Mouse (Mus musculus) heart, postnatal 0 days (tissue): ENCODE measurements around the gene Filip1l. TPM values are rescaled to one million over a fixed set of nuclear protein-coding genes. Genes with fewer than 3 reads are reported as not detected.
A peak's percentile ranks its signal among the peaks of the same experiment; 100 is the strongest.

Source experiments
- ATAC-seq: fragments of 200-750 bp; cut with Nextera tagmentation; 2 replicates; pipeline ENCODE4 v1.8.0; 2017; ENCODE audit warnings: low read depth, moderate number of reproducible peaks, moderate library complexity; ENCODE audit not compliant: insufficient read depth
- DNase-seq: peaks from one replicate; pipeline ENCODE4 v3.0.0-alpha.2; 2016; ENCODE audit warnings: low spot score
- H3K27ac ChIP-seq: fragments of 300-500 bp; sonication (generic); 2 replicates; pipeline ENCODE4 v1.5.1; 2014; ENCODE audit warnings: low read depth, mild to moderate bottlenecking
- H3K27me3 ChIP-seq: fragments of 300-500 bp; sonication (generic); 2 replicates; pipeline ENCODE4 v1.6.1; 2014; ENCODE audit warnings: low read length, mixed read lengths; ENCODE audit not compliant: control insufficient read depth, insufficient read depth
- H3K36me3 ChIP-seq: fragments of 300-500 bp; sonication (generic); replicated peaks from 2 replicates; pipeline ENCODE4 v1.6.1; 2014; ENCODE audit warnings: low read length, mixed read lengths; ENCODE audit not compliant: control insufficient read depth, insufficient read depth
- H3K4me1 ChIP-seq: fragments of 300-500 bp; sonication (generic); 2 replicates; pipeline ENCODE4 v1.6.1; 2014; ENCODE audit warnings: antibody characterized with exemption; ENCODE audit not compliant: control insufficient read depth, insufficient read depth
- H3K4me2 ChIP-seq: fragments of 300-500 bp; sonication (generic); 2 replicates; pipeline ENCODE4 v1.6.1; 2014; ENCODE audit warnings: low read depth, mild to moderate bottlenecking, low read length, moderate library complexity
- H3K4me3 ChIP-seq: fragments of 300-500 bp; sonication (generic); 2 replicates; pipeline ENCODE4 v1.5.1; 2014; ENCODE audit warnings: low read depth, low read length
- H3K9ac ChIP-seq: fragments of 300-500 bp; sonication (generic); replicated peaks from 2 replicates; pipeline ENCODE4 v1.6.1; 2014; ENCODE audit warnings: low read depth, low read length, mixed read lengths
- H3K9me3 ChIP-seq: fragments of 300-500 bp; sonication (generic); replicated peaks from 2 replicates; pipeline ENCODE4 v1.6.1; 2016; ENCODE audit warnings: low read length; ENCODE audit not compliant: control insufficient read depth
- CTCF ChIP-seq: IDR thresholded peaks from 2 replicates; pipeline ENCODE4 v1.5.1; 2016; ENCODE audit warnings: antibody characterized with exemption, control low read depth, low read depth
- EP300 ChIP-seq: IDR thresholded peaks from 2 replicates; pipeline ENCODE4 v1.6.1; 2016; ENCODE audit warnings: antibody characterized with exemption, low read depth
- WGBS: fragments of 180-500 bp; shearing (Covaris S2); extraction: QIAGEN DNeasy Blood & Tissue Kit; methylation state at CpG from one replicate; pipeline ENCODE4 v1.1.7; 2014; 5-methylcytosine and 5-hydroxymethylcytosine counted together
- polyA plus RNA-seq: library from polyadenylated mRNA; unstranded; fragments of >200 nt; fragmentation: Nextera tagmentation; extraction: Ambion mirVana; gene quantifications from 2 replicates; pipeline ENCODE4 v1.2.1, GENCODE M21; 2015
- total RNA-seq: library from RNA; depleted of rRNA; stranded (reverse); fragments of >200 nt; gene quantifications from 2 replicates; pipeline ENCODE4 v1.2.3, GENCODE M21; 2014; ENCODE audit warnings: low replicate concordance; rRNA removed

Gene Filip1l
- total RNA-seq (14.1 and 18.2 TPM in 2 replicates), polyA plus RNA-seq (23.8 and 26.0 TPM in 2 replicates)

GRCm38 (mm10) chr16:57352751-57353150 lies at the start of gene Filip1l:
Filip1l (plus strand) TSS chr16:57353093.
- Histone ChIP-seq H3K27ac (peak within 1 kb of the TSS; percentile 94), H3K4me3 (peak within 1 kb of the TSS; percentile 47), H3K9ac (peak within 1 kb of the TSS; percentile 63), H3K9me3 (no peaks in the 10 kb centered on the region), H3K36me3 (no peaks in the 10 kb centered on the region; the same call in 1 of the 2 replicates), H3K4me1 (0 out of 2 replicates have a peak, but pooled peaks cover 12% of the 10 kb centered on the region), H3K27me3 (no peaks in the 10 kb centered on the region), H3K4me2 (peak within 1 kb of the TSS; percentile 69)
- DNase-seq = peak; percentile 40
- whole genome bisulfite sequencing = 41% methylated on average over 6 of the region's 6 CpGs
- TF ChIP-seq EP300 (no peak), CTCF (no peak)
- peak; percentile 52 for ATAC-seq

GRCm38 (mm10) chr16:57303716-57304115 lies 49.2 kb upstream of the Filip1l start:
- DNase-seq (no peak), ATAC-seq (no peak)
- Histone ChIP-seq H3K4me3 (no peak overlapping the region), H3K9me3 (no peaks in the 10 kb centered on the region), H3K27ac (no peak overlapping the region), H3K4me2 (no peak overlapping the region), H3K4me1 (no peaks in the 10 kb centered on the region), H3K27me3 (no peaks in the 10 kb centered on the region), H3K9ac (no peak overlapping the region), H3K36me3 (no peaks in the 10 kb centered on the region; the same call in none of the 2 replicates)
- WGBS = 80% methylated on average over 19 of the region's 19 CpGs
- TF ChIP-seq EP300 (no peak), CTCF (no peak)

GRCm38 (mm10) chr16:57305463-57305862 lies 47.4 kb upstream of the Filip1l start:
- TF ChIP-seq CTCF = no peak
- TF ChIP-seq EP300 = no peak
- DNase-seq (no peak), ATAC-seq (no peak)
- Histone ChIP-seq H3K36me3 (no peaks in the 10 kb centered on the region; the same call in none of the 2 replicates), H3K27ac (no peak overlapping the region), H3K9ac (no peak overlapping the region), H3K9me3 (no peaks in the 10 kb centered on the region), H3K27me3 (no peaks in the 10 kb centered on the region), H3K4me2 (no peak overlapping the region), H3K4me3 (no peak overlapping the region), H3K4me1 (no peaks in the 10 kb centered on the region)
- WGBS = 60% methylated on average over 6 of the region's 6 CpGs

GRCm38 (mm10) chr16:57312130-57312529 lies 40.8 kb upstream of the Filip1l start:
- Histone ChIP-seq H3K9me3 (no peaks in the 10 kb centered on the region), H3K4me3 (no peak overlapping the region), H3K4me1 (no peaks in the 10 kb centered on the region), H3K36me3 (no peaks in the 10 kb centered on the region), H3K9ac (no peak overlapping the region), H3K4me2 (no peak overlapping the region), H3K27ac (no peak overlapping the region), H3K27me3 (no peaks in the 10 kb centered on the region)
- DNase-seq (no peak), ATAC-seq (no peak)
- WGBS = 79% methylated on average over 2 of the region's 2 CpGs
- no peak for TF ChIP-seq EP300
- no peak for TF ChIP-seq CTCF

- no peaks in the 10 kb centered on the region for H3K36me3 ChIP-seq
- no peaks in the 10 kb centered on the region for H3K9me3 ChIP-seq
- no peak overlapping the region for H3K27ac ChIP-seq
- no peak overlapping the region for H3K4me3 ChIP-seq
- TF ChIP-seq EP300 (no peak), CTCF (no peak)
- no peak for ATAC-seq
- H3K4me2 ChIP-seq = no peak overlapping the region
- no peaks in the 10 kb centered on the region for H3K4me1 ChIP-seq
- no peak for DNase-seq
- 63% methylated on average over 3 of the region's 3 CpGs for WGBS
- H3K9ac ChIP-seq = no peak overlapping the region
- H3K27me3 ChIP-seq = no peaks in the 10 kb centered on the region
Measured at GRCm38 (mm10) chr16:57313487-57313886, 39.4 kb upstream of the Filip1l start.

GRCm38 (mm10) chr16:57314236-57314635 lies 38.7 kb upstream of the Filip1l start:
- no peak overlapping the region for H3K4me3 ChIP-seq
- no peaks in the 10 kb centered on the region for H3K9me3 ChIP-seq
- no peaks in the 10 kb centered on the region for H3K27me3 ChIP-seq
- ATAC-seq (no peak), DNase-seq (no peak)
- H3K9ac ChIP-seq = no peak overlapping the region
- no peak overlapping the region for H3K4me2 ChIP-seq
- 92% methylated on average over 3 of the region's 3 CpGs for WGBS
- H3K36me3 ChIP-seq = no peaks in the 10 kb centered on the region
- TF ChIP-seq EP300 (no peak), CTCF (no peak)
- H3K27ac ChIP-seq = no peak overlapping the region
- no peaks in the 10 kb centered on the region for H3K4me1 ChIP-seq
